Mouse (Mus musculus): Measurements from ENCODE around the gene Stk25. TPM values are rescaled to one million over a fixed set of nuclear protein-coding genes. Genes with fewer than 3 reads are reported as not detected.

Stk25 gene
- polyA plus RNA-seq, 1 experiment from 2014 or later: 170 TPM

- H3K36me3 ChIP-seq (replicated peaks; ENCODE audit: control insufficient read depth, insufficient read depth, low read depth, low read length): no peaks in the 10 kb centered on the region
- H3K27me3 ChIP-seq (ENCODE audit: control insufficient read depth, insufficient read depth, low read length): no peaks in the 10 kb centered on the region
- no peak overlapping the region for H3K4me3 ChIP-seq (ENCODE audit: low read depth, low read length)
- H3K9me3 ChIP-seq (replicated peaks; ENCODE audit: control insufficient read depth, low read length): no peaks in the 10 kb centered on the region
- no peak for DNase-seq (ENCODE audit: low spot score)
- no peak overlapping the region for H3K9ac ChIP-seq (replicated peaks; ENCODE audit: low read length)
- WGBS: 90% methylated on average over 10 of the region's 10 CpGs
- H3K4me2 ChIP-seq (ENCODE audit: low read depth, low read length): no peak overlapping the region
- H3K27ac ChIP-seq (replicated peaks; ENCODE audit: low read depth, low read length): no peak overlapping the region
- ATAC-seq (replicated peaks; ENCODE audit: insufficient number of reproducible peaks, low FRiP score, low TSS enrichment, low read depth): no peak
- no peaks in the 10 kb centered on the region for H3K4me1 ChIP-seq (ENCODE audit: control insufficient read depth, insufficient read depth, low read length)
Measured at GRCm38 (mm10) chr1:93693943-93694342, 35.5 kb upstream of the Stk25 start.

GRCm38 (mm10) chr1:93693502-93693901 is 35.0 kb upstream of the Stk25 start:
- H3K9ac ChIP-seq (replicated peaks; ENCODE audit: low read length): no peak overlapping the region
- no peak overlapping the region for H3K4me3 ChIP-seq (ENCODE audit: low read depth, low read length)
- 87% methylated on average over 3 of the region's 3 CpGs for WGBS
- no peaks in the 10 kb centered on the region for H3K36me3 ChIP-seq (replicated peaks; ENCODE audit: control insufficient read depth, insufficient read depth, low read depth, low read length)
- no peak for ATAC-seq (replicated peaks; ENCODE audit: insufficient number of reproducible peaks, low FRiP score, low TSS enrichment, low read depth)
- H3K9me3 ChIP-seq (replicated peaks; ENCODE audit: control insufficient read depth, low read length): no peaks in the 10 kb centered on the region
- no peak for DNase-seq (ENCODE audit: low spot score)
- H3K27ac ChIP-seq (replicated peaks; ENCODE audit: low read depth, low read length): no peak overlapping the region
- H3K27me3 ChIP-seq (ENCODE audit: control insufficient read depth, insufficient read depth, low read length): no peaks in the 10 kb centered on the region
- no peak overlapping the region for H3K4me2 ChIP-seq (ENCODE audit: low read depth, low read length)
- no peaks in the 10 kb centered on the region for H3K4me1 ChIP-seq (ENCODE audit: control insufficient read depth, insufficient read depth, low read length)

DNA sequence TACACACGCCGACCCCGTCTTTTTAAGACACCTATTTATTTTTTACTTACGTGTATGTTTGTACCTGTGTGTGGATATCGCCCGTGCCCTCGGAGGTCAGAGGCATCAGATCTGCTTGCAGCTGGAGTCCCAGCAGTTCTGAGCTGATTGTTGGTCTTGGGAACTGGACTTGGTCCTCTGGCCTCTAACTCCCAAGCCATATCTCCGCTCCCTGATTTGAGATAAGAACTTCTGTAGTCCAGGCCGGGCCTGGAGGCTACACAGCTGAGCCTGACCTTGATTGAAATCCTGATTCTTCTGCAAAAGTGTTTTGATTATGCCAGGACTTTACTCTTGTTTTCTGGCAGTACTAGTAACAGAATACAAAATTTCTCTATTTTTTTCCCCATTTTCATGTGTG is 34.3 kb upstream of the Stk25 start:
- H3K4me1 ChIP-seq (ENCODE audit: control insufficient read depth, insufficient read depth, low read length): no peaks in the 10 kb centered on the region
- 92% methylated on average over 9 of the region's 9 CpGs for WGBS

GRCm38 (mm10) chr1:93691786-93692357 is 33.4 kb upstream of the Stk25 start:
- Histone ChIP-seq H3K9me3 (replicated peaks; ENCODE audit: control insufficient read depth, low read length) (no peaks in the 10 kb centered on the region), H3K27me3 (ENCODE audit: control insufficient read depth, insufficient read depth, low read length) (peaks cover 3% of the 10 kb centered on the region; the same call in 1 of the 2 replicates), H3K36me3 (replicated peaks; ENCODE audit: control insufficient read depth, insufficient read depth, low read depth, low read length) (no peaks in the 10 kb centered on the region), H3K4me3 (ENCODE audit: low read depth, low read length) (no peak overlapping the region), H3K4me2 (ENCODE audit: low read depth, low read length) (no peak overlapping the region), H3K27ac (replicated peaks; ENCODE audit: low read depth, low read length) (no peak overlapping the region), H3K4me1 (ENCODE audit: control insufficient read depth, insufficient read depth, low read length) (no peaks in the 10 kb centered on the region), H3K9ac (replicated peaks; ENCODE audit: low read length) (no peak overlapping the region)
- no peak for ATAC-seq (replicated peaks; ENCODE audit: insufficient number of reproducible peaks, low FRiP score, low TSS enrichment, low read depth)
- no peak for DNase-seq (ENCODE audit: low spot score)
- WGBS: 78% methylated on average over 10 of the region's 10 CpGs

More for the DNA sequence above, 34.3 kb upstream of the Stk25 start:
- Histone ChIP-seq H3K9ac (replicated peaks; ENCODE audit: low read length) (no peak overlapping the region), H3K36me3 (replicated peaks; ENCODE audit: control insufficient read depth, insufficient read depth, low read depth, low read length) (no peaks in the 10 kb centered on the region), H3K27ac (replicated peaks; ENCODE audit: low read depth, low read length) (no peak overlapping the region), H3K4me2 (ENCODE audit: low read depth, low read length) (no peak overlapping the region), H3K4me3 (ENCODE audit: low read depth, low read length) (no peak overlapping the region), H3K9me3 (replicated peaks; ENCODE audit: control insufficient read depth, low read length) (no peaks in the 10 kb centered on the region), H3K27me3 (ENCODE audit: control insufficient read depth, insufficient read depth, low read length) (no peaks in the 10 kb centered on the region)
- ATAC-seq (replicated peaks; ENCODE audit: insufficient number of reproducible peaks, low FRiP score, low TSS enrichment, low read depth) (no peak), DNase-seq (ENCODE audit: low spot score) (no peak)

DNA sequence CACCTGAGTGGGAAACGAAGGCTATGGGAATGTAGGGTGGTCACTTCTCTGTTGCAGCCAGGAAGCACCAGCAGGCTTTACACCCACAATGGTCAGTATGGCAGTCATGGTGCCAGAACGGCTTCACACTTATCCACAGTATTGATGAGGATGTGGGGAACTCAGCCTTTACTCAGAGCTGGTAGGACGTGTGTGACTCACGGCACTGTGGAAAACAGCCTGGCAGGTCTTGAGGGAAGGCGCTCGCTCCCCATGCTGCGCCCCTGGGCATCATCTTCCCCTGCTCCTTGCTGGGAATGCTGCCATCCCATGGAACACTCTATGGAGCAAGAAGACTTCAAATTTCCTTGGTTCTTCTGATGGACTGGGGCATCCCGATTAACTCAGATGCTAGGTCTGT is 32.6 kb upstream of the Stk25 start:
- Histone ChIP-seq H3K27me3 (ENCODE audit: control insufficient read depth, insufficient read depth, low read length) (peaks cover 5% of the 10 kb centered on the region; the same call in 1 of the 2 replicates), H3K4me3 (ENCODE audit: low read depth, low read length) (no peak overlapping the region), H3K9me3 (replicated peaks; ENCODE audit: control insufficient read depth, low read length) (no peaks in the 10 kb centered on the region), H3K9ac (replicated peaks; ENCODE audit: low read length) (no peak overlapping the region), H3K36me3 (replicated peaks; ENCODE audit: control insufficient read depth, insufficient read depth, low read depth, low read length) (no peaks in the 10 kb centered on the region), H3K4me1 (ENCODE audit: control insufficient read depth, insufficient read depth, low read length) (no peaks in the 10 kb centered on the region), H3K4me2 (ENCODE audit: low read depth, low read length) (no peak overlapping the region), H3K27ac (replicated peaks; ENCODE audit: low read depth, low read length) (no peak overlapping the region)
- no peak for ATAC-seq (replicated peaks; ENCODE audit: insufficient number of reproducible peaks, low FRiP score, low TSS enrichment, low read depth)
- WGBS: 90% methylated on average over 8 of the region's 8 CpGs
- DNase-seq (ENCODE audit: low spot score): no peak

GRCm38 (mm10) chr1:93689901-93690496 is 31.5 kb upstream of the Stk25 start:
- Histone ChIP-seq H3K4me2 (ENCODE audit: low read depth, low read length) (no peak overlapping the region), H3K9me3 (replicated peaks; ENCODE audit: control insufficient read depth, low read length) (no peaks in the 10 kb centered on the region), H3K27me3 (ENCODE audit: control insufficient read depth, insufficient read depth, low read length) (peaks cover 5% of the 10 kb centered on the region), H3K9ac (replicated peaks; ENCODE audit: low read length) (no peak overlapping the region), H3K4me1 (ENCODE audit: control insufficient read depth, insufficient read depth, low read length) (no peaks in the 10 kb centered on the region), H3K36me3 (replicated peaks; ENCODE audit: control insufficient read depth, insufficient read depth, low read depth, low read length) (no peaks in the 10 kb centered on the region), H3K27ac (replicated peaks; ENCODE audit: low read depth, low read length) (no peak overlapping the region), H3K4me3 (ENCODE audit: low read depth, low read length) (no peak overlapping the region)
- no peak for DNase-seq (ENCODE audit: low spot score)
- no peak for ATAC-seq (replicated peaks; ENCODE audit: insufficient number of reproducible peaks, low FRiP score, low TSS enrichment, low read depth)
- 89% methylated on average over 7 of the region's 7 CpGs for WGBS

DNA sequence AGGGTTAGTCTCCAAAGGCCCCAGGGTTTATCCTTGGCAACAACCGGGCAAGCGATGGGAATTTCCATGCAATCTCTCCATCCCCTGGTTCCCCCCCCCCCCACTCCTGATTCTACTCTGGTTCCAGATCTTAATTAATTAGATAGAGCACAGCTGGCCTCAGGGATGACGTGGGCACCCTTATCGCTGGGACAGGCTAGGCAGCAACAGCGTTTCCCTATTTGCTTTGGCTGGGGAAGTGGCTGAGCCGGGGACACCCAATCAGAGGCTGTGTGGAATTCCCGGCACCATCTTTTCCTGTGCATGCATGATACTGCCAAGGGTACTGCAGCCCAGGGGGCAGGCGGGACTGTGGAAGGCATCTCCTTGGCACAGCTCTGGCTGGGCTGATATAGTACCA is 29.7 kb upstream of the Stk25 start:
- H3K4me2 ChIP-seq (ENCODE audit: low read depth, low read length): no peak overlapping the region
- ATAC-seq (replicated peaks; ENCODE audit: insufficient number of reproducible peaks, low FRiP score, low TSS enrichment, low read depth) (no peak), DNase-seq (ENCODE audit: low spot score) (no peak)
- no peaks in the 10 kb centered on the region for H3K36me3 ChIP-seq (replicated peaks; ENCODE audit: control insufficient read depth, insufficient read depth, low read depth, low read length)
- peaks cover 5% of the 10 kb centered on the region for H3K27me3 ChIP-seq (ENCODE audit: control insufficient read depth, insufficient read depth, low read length)
- H3K4me3 ChIP-seq (ENCODE audit: low read depth, low read length): no peak overlapping the region
- WGBS: 84% methylated on average over 8 of the region's 8 CpGs
- H3K4me1 ChIP-seq (ENCODE audit: control insufficient read depth, insufficient read depth, low read length): no peaks in the 10 kb centered on the region
- H3K27ac ChIP-seq (replicated peaks; ENCODE audit: low read depth, low read length): no peak overlapping the region
- H3K9me3 ChIP-seq (replicated peaks; ENCODE audit: control insufficient read depth, low read length): no peaks in the 10 kb centered on the region
- H3K9ac ChIP-seq (replicated peaks; ENCODE audit: low read length): no peak overlapping the region

DNA sequence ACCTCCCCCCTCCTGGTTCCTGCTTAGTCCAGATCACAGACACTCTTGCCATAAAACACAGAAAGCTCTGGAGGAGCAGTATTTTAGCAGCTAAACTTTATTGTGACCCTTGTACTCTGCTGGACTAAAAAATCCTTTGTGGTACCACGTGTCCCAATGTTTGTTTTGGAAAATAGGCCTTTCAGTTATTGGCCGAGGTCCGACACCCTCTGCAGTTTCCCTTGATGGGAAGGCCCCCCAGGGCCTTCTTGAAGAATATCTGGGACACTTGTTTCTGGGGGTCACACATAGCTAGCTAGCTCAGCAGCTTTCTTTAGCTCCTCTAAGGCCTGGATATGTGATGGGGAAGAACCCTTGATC is 28.5 kb upstream of the Stk25 start:
- peak overlapping the region; percentile 79; the same call in 1 of the 2 replicates for H3K9ac ChIP-seq (replicated peaks; ENCODE audit: low read length)
- peak overlapping the region; percentile 89 for H3K4me2 ChIP-seq (ENCODE audit: low read depth, low read length)
- peaks cover 5% of the 10 kb centered on the region for H3K27me3 ChIP-seq (ENCODE audit: control insufficient read depth, insufficient read depth, low read length)
- H3K27ac ChIP-seq (replicated peaks; ENCODE audit: low read depth, low read length): no peak overlapping the region
- ATAC-seq (replicated peaks; ENCODE audit: insufficient number of reproducible peaks, low FRiP score, low TSS enrichment, low read depth) (no peak), DNase-seq (ENCODE audit: low spot score) (no peak)
- no peaks in the 10 kb centered on the region for H3K36me3 ChIP-seq (replicated peaks; ENCODE audit: control insufficient read depth, insufficient read depth, low read depth, low read length)
- H3K4me1 ChIP-seq (ENCODE audit: control insufficient read depth, insufficient read depth, low read length): no peaks in the 10 kb centered on the region
- H3K9me3 ChIP-seq (replicated peaks; ENCODE audit: control insufficient read depth, low read length): no peaks in the 10 kb centered on the region
- 70% methylated on average over 3 of the region's 3 CpGs for WGBS
- H3K4me3 ChIP-seq (ENCODE audit: low read depth, low read length): peak overlapping the region; percentile 59; the same call in 1 of the 2 replicates

Measured in embryonic facial prominence, embryonic 11.5 days (tissue).